Mouse (Mus musculus) neural tube, embryonic 15.5 days (tissue): ENCODE data around the gene Usp33. TPM values are rescaled to one million over a fixed set of nuclear protein-coding genes. Genes with fewer than 3 reads are reported as not detected.
"Not testable (repeated sequence)": the region's sequence is repeated elsewhere in the genome, so short reads cannot be mapped to it uniquely, and the experiment has no call there.

Experiments used
- ATAC-seq: fragments of 200-750 bp; cut with Nextera tagmentation; 2 replicates; pipeline ENCODE4 v1.8.0; 2017; ENCODE audit warnings: mild to moderate bottlenecking, moderate TSS enrichment, moderate library complexity; ENCODE audit not compliant: low FRiP score
- H3K27ac ChIP-seq: fragments of 300-500 bp; sonication (generic); replicated peaks from 2 replicates; pipeline ENCODE4 v1.5.1; 2015; ENCODE audit warnings: mild to moderate bottlenecking, inconsistent platforms
- H3K27me3 ChIP-seq: fragments of 300-500 bp; sonication (generic); replicated peaks from 2 replicates; pipeline ENCODE4 v1.6.1; 2015; ENCODE audit warnings: inconsistent platforms
- H3K36me3 ChIP-seq: fragments of 300-500 bp; sonication (generic); 2 replicates; pipeline ENCODE4 v1.6.1; 2015; ENCODE audit warnings: inconsistent platforms
- H3K4me1 ChIP-seq: fragments of 300-500 bp; sonication (generic); 2 replicates; pipeline ENCODE4 v1.6.1; 2015; ENCODE audit warnings: inconsistent platforms
- H3K4me2 ChIP-seq: fragments of 300-500 bp; sonication (generic); 2 replicates; pipeline ENCODE4 v1.6.1; 2015; ENCODE audit warnings: inconsistent platforms, mild to moderate bottlenecking, moderate library complexity
- H3K4me3 ChIP-seq: fragments of 300-500 bp; sonication (generic); replicated peaks from 2 replicates; pipeline ENCODE4 v1.5.1; 2015; ENCODE audit warnings: mild to moderate bottlenecking, inconsistent platforms
- H3K9ac ChIP-seq: fragments of 300-500 bp; sonication (generic); replicated peaks from 2 replicates; pipeline ENCODE4 v1.6.1; 2015; ENCODE audit warnings: mild to moderate bottlenecking, inconsistent platforms
- H3K9me3 ChIP-seq: fragments of 300-500 bp; sonication (generic); replicated peaks from 2 replicates; pipeline ENCODE4 v1.6.1; 2016; ENCODE audit warnings: inconsistent platforms
- WGBS: fragments of 180-500 bp; shearing (Covaris S2); methylation state at CpG from one replicate; pipeline ENCODE4 v1.1.7; 2015; ENCODE audit warnings: mixed read lengths; 5-methylcytosine and 5-hydroxymethylcytosine counted together
- polyA plus RNA-seq: library from polyadenylated mRNA; unstranded; fragments of >200 nt; fragmentation: Nextera tagmentation; extraction: Ambion mirVana; gene quantifications from 2 replicates; pipeline ENCODE4 v1.2.1, GENCODE M21; 2015

Usp33 gene
- 80.9 and 88.5 TPM in 2 replicates for polyA plus RNA-seq

DNA sequence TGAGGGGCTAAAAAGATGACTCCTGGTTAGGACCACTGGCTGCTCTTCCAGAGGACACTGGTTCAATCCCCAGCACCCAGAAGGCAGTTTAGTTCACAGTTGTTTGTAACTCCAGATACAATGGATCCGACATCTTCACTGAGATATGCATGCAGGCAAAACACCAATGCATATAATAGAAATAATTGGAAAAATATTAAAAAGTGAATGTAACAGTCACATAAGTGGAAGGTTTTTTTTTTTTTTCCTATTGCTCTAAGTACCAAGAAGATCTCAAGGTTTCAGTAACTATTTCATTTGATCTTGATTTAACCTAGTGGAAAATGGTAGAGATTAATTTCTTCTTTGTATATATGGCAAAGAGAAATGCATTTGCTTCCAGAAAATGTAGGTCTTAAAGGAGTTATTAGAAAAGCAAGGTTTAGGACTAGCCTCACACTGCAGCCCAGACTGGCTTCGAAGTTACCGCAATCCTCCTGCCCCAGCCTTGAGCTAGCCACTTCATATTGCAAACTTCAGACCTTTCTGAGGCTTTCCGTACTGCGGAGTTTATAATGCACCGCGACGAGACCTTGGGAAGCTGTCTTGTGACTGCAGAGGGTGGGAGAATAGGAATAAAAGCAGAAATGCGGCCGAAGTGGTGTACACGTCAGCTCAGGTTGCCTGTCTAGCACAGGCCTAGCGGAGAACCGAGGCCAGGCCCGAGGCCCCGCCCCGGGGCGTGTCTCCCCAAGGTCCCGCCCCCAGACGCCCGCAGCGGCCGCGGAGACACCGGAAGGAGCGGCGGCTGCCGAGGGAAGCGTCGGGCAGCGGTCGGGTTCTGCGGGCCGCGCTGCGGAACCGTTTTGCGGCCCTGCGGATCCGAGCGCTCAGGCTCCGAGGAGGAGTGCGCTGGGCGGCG is at the start of gene Usp33:
TSS of gene Usp33 (plus strand) at position 747 of the 901 bp plus-strand sequence.
- Histone ChIP-seq H3K9ac (peak within 1 kb of the TSS; percentile 83), H3K4me1 (peaks cover 32% of the 10 kb centered on the region), H3K27ac (peak within 1 kb of the TSS; percentile 89), H3K27me3 (no peaks in the 10 kb centered on the region), H3K4me2 (peak within 1 kb of the TSS; percentile 70), H3K36me3 (no peaks in the 10 kb centered on the region), H3K9me3 (no peaks in the 10 kb centered on the region), H3K4me3 (peak within 1 kb of the TSS; percentile 69)
- peak; percentile 97 for ATAC-seq
- 9% methylated on average over 29 of the region's 44 CpGs for WGBS

GRCm38 (mm10) chr3:152300376-152301337 is 45.6 kb upstream of the Usp33 start:
- Histone ChIP-seq H3K4me3 (no peak overlapping the region), H3K9ac (no peak overlapping the region), H3K4me2 (no peak overlapping the region), H3K27ac (no peak overlapping the region), H3K4me1 (0 out of 2 replicates have a peak, but pooled peaks cover 3% of the 10 kb centered on the region), H3K9me3 (no peaks in the 10 kb centered on the region), H3K27me3 (no peaks in the 10 kb centered on the region), H3K36me3 (peaks cover 57% of the 10 kb centered on the region)
- 87% methylated on average over 14 of the region's 14 CpGs for WGBS
- no peak for ATAC-seq

DNA sequence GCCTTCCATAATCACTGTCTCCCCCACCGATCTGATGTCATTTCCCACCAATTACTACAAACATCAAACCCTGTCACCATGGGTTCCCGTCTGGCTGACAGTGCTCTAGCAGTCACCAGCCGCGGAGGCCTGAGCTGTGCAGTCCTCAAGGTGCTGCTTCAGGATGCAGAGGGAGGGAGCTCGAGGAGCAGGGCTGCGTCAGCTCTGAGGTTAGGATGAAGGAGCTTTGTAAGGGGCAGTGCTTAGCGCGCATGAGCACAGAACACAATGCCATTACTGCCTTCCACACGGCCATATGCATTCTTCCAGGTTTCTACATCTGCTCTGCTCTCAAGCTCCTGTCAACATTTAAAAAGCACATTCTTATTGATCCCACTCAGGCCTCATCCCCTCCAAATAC is 43.3 kb upstream of the Usp33 start:
- Histone ChIP-seq H3K4me2 (no peak overlapping the region), H3K36me3 (peaks cover 48% of the 10 kb centered on the region), H3K27me3 (no peaks in the 10 kb centered on the region), H3K4me1 (0 out of 2 replicates have a peak, but pooled peaks cover 3% of the 10 kb centered on the region), H3K4me3 (no peak overlapping the region), H3K27ac (no peak overlapping the region), H3K9me3 (no peaks in the 10 kb centered on the region), H3K9ac (no peak overlapping the region)
- 79% methylated on average over 9 of the region's 9 CpGs for WGBS
- ATAC-seq: no peak

DNA sequence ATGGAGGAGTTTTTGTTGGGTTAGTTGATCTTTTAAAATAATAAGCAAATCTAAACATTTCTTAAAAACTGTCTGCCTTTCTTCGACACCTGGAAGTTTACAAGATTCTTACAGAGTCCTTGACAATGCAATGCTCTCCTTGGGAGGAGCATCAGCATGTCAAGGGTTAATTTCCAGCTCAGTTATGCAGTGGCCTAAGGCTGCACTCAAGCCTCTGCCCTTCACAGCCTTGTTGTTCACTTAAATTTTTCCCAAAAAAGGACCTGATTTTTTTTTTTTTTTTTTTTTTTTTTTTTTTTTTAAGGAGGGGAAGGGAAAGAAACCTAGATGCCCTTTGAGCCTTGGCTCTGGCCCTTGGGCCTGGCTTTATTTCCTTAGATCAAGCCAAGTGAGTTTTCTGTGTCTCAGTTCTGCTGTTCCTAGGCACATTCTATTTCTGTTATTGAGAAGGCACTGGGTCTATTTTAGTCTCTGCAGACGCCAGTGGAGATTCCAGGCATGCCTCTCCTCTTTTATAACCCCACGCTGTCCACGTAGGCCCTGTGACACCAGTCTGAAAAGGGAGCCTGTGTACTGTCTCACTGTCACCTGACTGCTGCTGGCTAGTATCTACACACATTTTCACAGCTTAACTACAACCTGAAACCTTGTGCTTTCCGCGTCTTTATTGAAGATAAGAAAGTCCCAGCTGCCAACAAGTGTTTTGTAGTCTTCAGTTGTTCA is 42.0 kb upstream of the Usp33 start:
- Histone ChIP-seq H3K27ac (no peak overlapping the region), H3K4me3 (no peak overlapping the region), H3K9ac (no peak overlapping the region), H3K4me1 (0 out of 2 replicates have a peak, but pooled peaks cover 3% of the 10 kb centered on the region), H3K9me3 (no peaks in the 10 kb centered on the region), H3K36me3 (peaks cover 48% of the 10 kb centered on the region), H3K4me2 (no peak overlapping the region), H3K27me3 (no peaks in the 10 kb centered on the region)
- 59% methylated on average over 6 of the region's 6 CpGs for WGBS
- no peak for ATAC-seq

DNA sequence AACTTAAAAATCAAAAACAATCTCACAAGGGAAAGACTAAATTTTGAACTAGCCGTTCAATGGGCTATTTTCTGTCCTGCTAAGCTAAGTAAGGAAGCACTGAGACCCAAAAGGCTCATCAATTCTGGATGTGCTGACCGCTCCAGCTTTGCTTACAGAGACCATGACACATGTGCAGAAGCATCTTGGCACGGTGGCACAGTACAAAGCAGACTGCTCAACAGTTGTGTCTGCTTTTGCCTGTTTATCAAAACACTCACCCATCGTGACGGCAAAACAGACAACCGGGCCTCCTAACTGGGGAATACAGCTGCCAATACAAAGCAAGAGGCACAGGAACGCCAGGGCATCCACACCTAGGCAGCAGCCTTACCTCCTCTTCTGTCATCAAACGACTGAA is 41.2 kb upstream of the Usp33 start:
- H3K9ac ChIP-seq: no peak overlapping the region
- no peak overlapping the region for H3K4me2 ChIP-seq
- H3K9me3 ChIP-seq: no peaks in the 10 kb centered on the region
- no peak overlapping the region for H3K27ac ChIP-seq
- H3K27me3 ChIP-seq: no peaks in the 10 kb centered on the region
- WGBS: 90% methylated on average over 8 of the region's 8 CpGs
- H3K4me1 ChIP-seq: 0 out of 2 replicates have a peak, but pooled peaks cover 3% of the 10 kb centered on the region
- no peak overlapping the region for H3K4me3 ChIP-seq
- peaks cover 50% of the 10 kb centered on the region for H3K36me3 ChIP-seq
- ATAC-seq: no peak

GRCm38 (mm10) chr3:152305971-152306370 is 40.3 kb upstream of the Usp33 start:
- Histone ChIP-seq H3K36me3 (peaks cover 48% of the 10 kb centered on the region), H3K9ac (no peak overlapping the region), H3K4me3 (no peak overlapping the region), H3K4me2 (no peak overlapping the region), H3K9me3 (no peaks in the 10 kb centered on the region), H3K4me1 (no peaks in the 10 kb centered on the region), H3K27me3 (no peaks in the 10 kb centered on the region), H3K27ac (no peak overlapping the region)
- no peak for ATAC-seq
- WGBS: 93% methylated on average over 4 of the region's 4 CpGs

DNA sequence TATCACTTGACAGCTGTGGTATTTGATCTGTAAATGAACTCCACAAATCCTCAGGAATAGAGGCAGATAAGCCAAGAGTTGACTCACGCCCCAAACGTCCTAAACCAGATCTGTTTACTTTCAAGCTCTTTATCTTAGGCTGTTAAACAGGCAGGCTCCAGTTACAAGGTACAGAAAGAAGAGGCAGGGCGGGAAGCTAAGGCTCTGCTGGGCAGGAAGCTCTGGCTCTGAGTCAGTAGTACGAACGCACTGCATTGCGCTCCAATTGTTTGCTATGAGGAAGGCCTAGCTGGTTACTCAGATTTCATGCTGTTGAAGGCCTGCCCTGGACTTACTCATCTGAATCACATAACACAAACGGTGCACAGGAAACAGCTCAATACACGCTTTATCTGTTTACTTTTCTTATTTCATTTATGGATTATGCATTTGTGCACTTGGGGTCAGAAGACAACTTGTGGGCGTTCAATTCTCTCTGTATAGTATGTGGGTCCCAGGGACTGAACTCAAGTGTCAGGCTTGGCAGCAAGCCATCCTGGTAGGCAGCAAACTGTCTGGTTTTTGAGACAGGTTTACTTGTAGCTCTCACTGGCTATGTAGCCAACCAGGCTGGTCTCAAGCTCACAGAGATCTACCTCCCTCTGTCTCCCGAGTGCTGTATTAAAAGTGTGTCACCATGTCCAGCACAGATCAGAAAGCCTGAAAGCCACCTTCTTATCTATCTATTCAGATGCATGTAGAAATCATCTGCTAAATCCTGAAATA is 37.6 kb upstream of the Usp33 start:
- H3K4me2 ChIP-seq: no peak overlapping the region
- H3K9me3 ChIP-seq: no peaks in the 10 kb centered on the region
- no peaks in the 10 kb centered on the region for H3K27me3 ChIP-seq
- peaks cover 44% of the 10 kb centered on the region for H3K36me3 ChIP-seq
- no peaks in the 10 kb centered on the region for H3K4me1 ChIP-seq
- 69% methylated on average over 10 of the region's 10 CpGs for WGBS
- H3K27ac ChIP-seq: no peak overlapping the region
- H3K9ac ChIP-seq: no peak overlapping the region
- ATAC-seq: no peak
- no peak overlapping the region for H3K4me3 ChIP-seq

GRCm38 (mm10) chr3:152309250-152309645 is 37.0 kb upstream of the Usp33 start:
- no peak overlapping the region for H3K4me2 ChIP-seq
- no peak overlapping the region for H3K4me3 ChIP-seq
- no peak overlapping the region for H3K27ac ChIP-seq
- no peaks in the 10 kb centered on the region for H3K9me3 ChIP-seq
- peaks cover 41% of the 10 kb centered on the region for H3K36me3 ChIP-seq
- ATAC-seq: no peak
- no peaks in the 10 kb centered on the region for H3K27me3 ChIP-seq
- no peak overlapping the region for H3K9ac ChIP-seq
- H3K4me1 ChIP-seq: no peaks in the 10 kb centered on the region
- 93% methylated on average over 9 of the region's 9 CpGs for WGBS

DNA sequence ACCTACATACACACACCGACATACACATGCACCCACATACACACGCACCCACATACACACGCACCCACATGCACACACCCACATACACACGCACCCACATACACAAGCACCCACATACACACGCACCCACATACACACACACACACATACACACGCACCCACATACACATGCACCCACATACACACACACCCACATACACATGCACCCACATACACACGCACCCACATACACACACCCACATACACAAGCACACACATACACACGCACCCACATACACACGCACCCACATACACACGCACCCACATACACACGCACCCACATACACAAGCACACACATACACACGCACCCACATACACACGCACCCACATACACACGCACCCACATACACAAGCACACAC is 31.6 kb upstream of the Usp33 start:
- not testable (repeated sequence) for H3K27me3 ChIP-seq, H3K9me3 ChIP-seq, H3K9ac ChIP-seq, H3K4me3 ChIP-seq, H3K27ac ChIP-seq, ATAC-seq, H3K4me2 ChIP-seq, H3K4me1 ChIP-seq
- WGBS: 79% methylated on average over 14 of the region's 14 CpGs
- H3K36me3 ChIP-seq: peaks cover 31% of the 10 kb centered on the region

DNA sequence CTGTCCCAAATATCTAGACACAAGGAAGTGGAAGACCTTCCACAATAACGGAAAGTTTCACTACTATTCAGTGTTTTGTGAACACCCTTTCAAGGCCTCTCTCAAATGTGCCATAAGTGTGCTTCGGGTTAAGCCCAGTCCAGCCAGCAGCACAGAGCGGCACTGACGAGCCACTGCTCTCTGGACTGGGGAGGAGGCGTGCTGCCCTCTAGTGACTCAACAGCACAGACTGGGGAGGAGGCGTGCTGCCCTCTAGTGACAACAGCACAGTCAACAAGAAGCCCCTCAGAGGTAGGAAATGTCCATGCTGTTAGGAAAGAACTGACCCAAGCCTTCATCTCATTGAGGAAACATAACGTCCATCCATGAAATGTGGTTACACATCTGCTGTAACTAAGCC is 30.7 kb upstream of the Usp33 start:
- Histone ChIP-seq H3K27ac (no peak overlapping the region), H3K4me3 (no peak overlapping the region), H3K36me3 (peaks cover 29% of the 10 kb centered on the region), H3K4me2 (no peak overlapping the region), H3K9me3 (no peaks in the 10 kb centered on the region), H3K9ac (no peak overlapping the region), H3K4me1 (no peaks in the 10 kb centered on the region), H3K27me3 (no peaks in the 10 kb centered on the region)
- 10% methylated on average over 7 of the region's 7 CpGs for WGBS
- peak; percentile 77; the same call in 1 of the 2 replicates for ATAC-seq
